Mouse (Mus musculus) E14TG2a.4 (cell line): ENCODE measurements at regions not wholly inside any gene's neighbourhood (a gene's known extent, or its start where the extent isn't known, plus 50 kb on each side); places are given as distances from the start of the nearest gene placed in this dataset.

Source experiments
- H3K27me3 ChIP-seq: 2 replicates; pipeline ENCODE4 v1.6.1; 2014; ENCODE audit warnings: low read length, control low read depth; ENCODE audit not compliant: insufficient read depth
- H3K36me3 ChIP-seq: 2 replicates; pipeline ENCODE4 v1.6.1; 2014; ENCODE audit warnings: low read length, control low read depth; ENCODE audit not compliant: insufficient read depth
- H3K4me1 ChIP-seq: replicated peaks from 2 replicates; pipeline ENCODE4 v1.6.1; 2014; ENCODE audit warnings: low read depth, low read length, control low read depth
- H3K4me3 ChIP-seq: replicated peaks from 2 replicates; pipeline ENCODE4 v1.5.1; 2014; ENCODE audit warnings: mild to moderate bottlenecking, low read length
- H3K9me3 ChIP-seq: 2 replicates; pipeline ENCODE4 v1.6.1; 2014; ENCODE audit warnings: low read length, control low read depth
- CTCF ChIP-seq: conservative IDR thresholded peaks from 2 replicates; pipeline ENCODE4 v1.5.1; 2014; ENCODE audit warnings: low read length
- NANOG ChIP-seq: IDR thresholded peaks from 2 replicates; pipeline ENCODE4 v1.6.1; 2014; ENCODE audit warnings: borderline replicate concordance, low read length, mixed read lengths
- POU5F1 ChIP-seq: IDR thresholded peaks from 2 replicates; pipeline ENCODE4 v1.6.1; 2014; ENCODE audit warnings: low read length, borderline replicate concordance

GRCm38 (mm10) chr5:112040678-112041077 is 211.6 kb downstream of the Cryba4 start:
- TF ChIP-seq CTCF (no peak), POU5F1 (no peak), NANOG (no peak)
- Histone ChIP-seq H3K9me3 (no peaks in the 10 kb centered on the region), H3K27me3 (peaks cover 18% of the 10 kb centered on the region), H3K4me1 (peaks cover 20% of the 10 kb centered on the region), H3K4me3 (no peak overlapping the region), H3K36me3 (no peaks in the 10 kb centered on the region)

- Histone ChIP-seq H3K9me3 (no peaks in the 10 kb centered on the region), H3K36me3 (no peaks in the 10 kb centered on the region), H3K27me3 (peaks cover 16% of the 10 kb centered on the region), H3K4me3 (no peak overlapping the region), H3K4me1 (peaks cover 22% of the 10 kb centered on the region)
- TF ChIP-seq CTCF (no peak), NANOG (no peak)
Measured at GRCm38 (mm10) chr5:112041285-112041684, 211.0 kb downstream of the Cryba4 start.

- H3K4me1 ChIP-seq, result peaks cover 22% of the 10 kb centered on the region
- peaks cover 12% of the 10 kb centered on the region for H3K27me3 ChIP-seq
- no peaks in the 10 kb centered on the region for H3K9me3 ChIP-seq
- H3K4me3 ChIP-seq, result no peak overlapping the region
- TF ChIP-seq CTCF (no peak), POU5F1 (no peak), NANOG (no peak)
- H3K36me3 ChIP-seq, result no peaks in the 10 kb centered on the region
Measured at GRCm38 (mm10) chr5:112042236-112042635, 210.1 kb downstream of the Cryba4 start.

GRCm38 (mm10) chr5:112050046-112050782 is 202.1 kb downstream of the Cryba4 start:
- TF ChIP-seq NANOG (no peak), POU5F1 (no peak), CTCF (no peak)
- peaks cover 6% of the 10 kb centered on the region; the same call in 1 of the 2 replicates for H3K27me3 ChIP-seq
- no peak overlapping the region for H3K4me3 ChIP-seq
- peaks cover 57% of the 10 kb centered on the region for H3K4me1 ChIP-seq
- no peaks in the 10 kb centered on the region for H3K9me3 ChIP-seq
- H3K36me3 ChIP-seq, result no peaks in the 10 kb centered on the region

GRCm38 (mm10) chr5:112050906-112051305 is 201.4 kb downstream of the Cryba4 start:
- no peak for TF ChIP-seq CTCF
- no peak for TF ChIP-seq POU5F1
- no peak for TF ChIP-seq NANOG

GRCm38 (mm10) chr5:112051786-112052185 is 200.5 kb downstream of the Cryba4 start:
- Histone ChIP-seq H3K27me3 (peaks cover 21% of the 10 kb centered on the region), H3K36me3 (no peaks in the 10 kb centered on the region), H3K4me1 (peaks cover 50% of the 10 kb centered on the region), H3K9me3 (no peaks in the 10 kb centered on the region), H3K4me3 (no peak overlapping the region)
- TF ChIP-seq CTCF (no peak), NANOG (no peak), POU5F1 (no peak)

More at GRCm38 (mm10) chr5:112050906-112051305, 201.4 kb downstream of the Cryba4 start:
- H3K4me3 ChIP-seq, result no peak overlapping the region
- H3K9me3 ChIP-seq, result no peaks in the 10 kb centered on the region
- H3K27me3 ChIP-seq, result peaks cover 13% of the 10 kb centered on the region
- peaks cover 50% of the 10 kb centered on the region for H3K4me1 ChIP-seq
- H3K36me3 ChIP-seq, result no peaks in the 10 kb centered on the region

GRCm38 (mm10) chr5:112053600-112054155 is 198.6 kb downstream of the Cryba4 start:
- Histone ChIP-seq H3K9me3 (no peaks in the 10 kb centered on the region), H3K27me3 (peaks cover 22% of the 10 kb centered on the region), H3K4me1 (peaks cover 50% of the 10 kb centered on the region), H3K4me3 (no peak overlapping the region), H3K36me3 (no peaks in the 10 kb centered on the region)
- TF ChIP-seq POU5F1 (no peak), NANOG (no peak), CTCF (no peak)

GRCm38 (mm10) chr5:112055018-112055417 is 197.3 kb downstream of the Cryba4 start:
- Histone ChIP-seq H3K36me3 (no peaks in the 10 kb centered on the region), H3K27me3 (peaks cover 22% of the 10 kb centered on the region), H3K4me1 (peaks cover 41% of the 10 kb centered on the region), H3K9me3 (no peaks in the 10 kb centered on the region), H3K4me3 (no peak overlapping the region)
- TF ChIP-seq POU5F1, result no peak
